Mouse (Mus musculus) heart, adult 11 months (tissue): ENCODE measurements at regions not wholly inside any gene's neighbourhood (a gene's known extent, or its start where the extent isn't known, plus 50 kb on each side); places are given as distances from the start of the nearest gene placed in this dataset.

ENCODE experiments used
- DNase-seq: peaks from one replicate; pipeline ENCODE4 v3.0.0; 2022

GRCm38 (mm10) chr4:84805431-84805830 is 78.7 kb upstream of the Cntln start:
- DNase-seq: no peak

DNA sequence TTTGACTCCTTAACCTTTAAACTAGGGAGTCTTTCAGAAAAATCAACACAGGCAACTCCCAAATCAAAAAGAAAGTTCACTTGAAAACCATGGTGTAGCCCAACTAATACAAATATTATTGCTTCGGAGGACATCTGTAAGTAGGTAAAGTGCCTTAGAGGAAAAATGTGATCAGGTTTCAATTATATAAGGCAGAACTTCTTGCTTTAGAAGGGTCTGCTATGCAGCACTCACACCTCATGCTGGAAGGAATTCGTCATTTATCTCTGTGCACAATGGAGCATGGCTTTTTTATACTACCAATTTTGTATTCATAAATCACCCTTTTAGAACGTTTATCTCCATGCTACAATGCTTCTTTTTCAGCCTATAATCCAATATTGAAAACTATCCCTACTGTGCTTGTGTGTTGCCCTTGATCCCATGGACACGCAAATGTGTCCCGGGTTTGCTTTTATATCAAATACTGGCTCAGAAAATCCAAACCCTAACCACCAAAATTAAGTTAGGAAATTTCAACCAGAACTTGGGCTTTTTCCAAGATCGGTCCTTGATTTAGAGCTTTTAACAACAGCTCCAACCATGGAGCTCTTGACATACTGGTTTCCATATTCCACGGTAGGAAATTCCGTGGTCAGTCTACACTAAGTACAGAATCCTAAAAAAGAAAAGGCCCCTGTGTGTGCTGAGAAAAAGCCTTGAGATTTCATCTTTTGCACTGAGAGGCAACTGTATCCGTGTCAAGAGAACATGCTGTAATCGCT is 90.8 kb upstream of the Cntln start:
- DNase-seq: peak; percentile 12

GRCm38 (mm10) chr4:84786583-84786982 is 97.5 kb upstream of the Cntln start:
- peak; percentile 93 for DNase-seq

DNA sequence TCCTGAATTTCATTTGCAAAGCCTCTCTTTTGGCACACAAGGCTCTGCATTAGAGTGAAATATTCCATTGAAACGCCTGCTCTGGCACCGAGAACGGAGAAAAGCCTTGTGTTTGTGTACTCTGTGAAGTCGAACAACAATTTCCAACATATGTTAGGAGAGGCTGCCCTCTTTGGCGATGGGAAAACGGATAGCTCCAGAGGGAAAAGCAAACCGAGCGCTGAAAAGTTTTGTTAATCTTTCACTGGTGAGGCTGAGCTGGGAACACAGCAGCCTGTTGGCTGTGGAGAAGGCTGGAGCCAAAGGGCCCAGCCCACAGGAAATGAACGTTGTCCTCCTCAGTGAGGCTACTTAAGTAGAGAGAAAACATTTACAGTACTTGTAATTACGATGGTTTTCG is 93.1 kb upstream of the Bnc2 start:
- DNase-seq: peak; percentile 78

GRCm38 (mm10) chr4:84766708-84767425 is 91.8 kb upstream of the Bnc2 start:
- peak; percentile 70 for DNase-seq

GRCm38 (mm10) chr4:84757172-84757571 is 82.1 kb upstream of the Bnc2 start:
- peak; percentile 80 for DNase-seq

- peak; percentile 88 for DNase-seq
These were observed 77.6 kb upstream of the Bnc2 start for GRCm38 (mm10) chr4:84752613-84753185.

- no peak for DNase-seq
These were observed 66.2 kb upstream of the Bnc2 start for GRCm38 (mm10) chr4:84741301-84741700.

DNA sequence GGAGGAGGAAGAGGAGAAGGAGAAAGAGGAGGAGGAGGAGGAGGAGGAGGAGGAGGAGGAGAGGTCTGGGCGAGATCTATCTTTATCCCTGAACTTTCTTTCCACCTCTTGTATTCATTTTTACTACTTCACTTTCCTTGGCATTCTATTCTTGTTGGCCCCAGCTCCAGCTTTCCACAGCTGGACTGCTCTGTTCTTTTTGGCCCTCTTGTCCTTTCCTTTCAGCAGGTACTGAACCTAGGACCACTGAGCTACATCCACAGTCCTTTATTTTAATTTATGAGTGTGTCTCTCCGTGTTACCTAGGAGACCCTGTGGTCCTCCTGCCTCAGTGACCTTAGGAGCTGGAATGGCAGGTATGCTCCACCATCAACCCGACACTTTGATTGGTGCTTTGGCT is 65.7 kb upstream of the Bnc2 start:
- DNase-seq: no peak
